Mouse (Mus musculus): Measurements from ENCODE around the gene Odf2l. TPM values are rescaled to one million over a fixed set of nuclear protein-coding genes. Genes with fewer than 3 reads are reported as not detected.

Gene Odf2l
- polyA plus RNA-seq, 1 experiment from 2014 or later, result 8.3 TPM

DNA sequence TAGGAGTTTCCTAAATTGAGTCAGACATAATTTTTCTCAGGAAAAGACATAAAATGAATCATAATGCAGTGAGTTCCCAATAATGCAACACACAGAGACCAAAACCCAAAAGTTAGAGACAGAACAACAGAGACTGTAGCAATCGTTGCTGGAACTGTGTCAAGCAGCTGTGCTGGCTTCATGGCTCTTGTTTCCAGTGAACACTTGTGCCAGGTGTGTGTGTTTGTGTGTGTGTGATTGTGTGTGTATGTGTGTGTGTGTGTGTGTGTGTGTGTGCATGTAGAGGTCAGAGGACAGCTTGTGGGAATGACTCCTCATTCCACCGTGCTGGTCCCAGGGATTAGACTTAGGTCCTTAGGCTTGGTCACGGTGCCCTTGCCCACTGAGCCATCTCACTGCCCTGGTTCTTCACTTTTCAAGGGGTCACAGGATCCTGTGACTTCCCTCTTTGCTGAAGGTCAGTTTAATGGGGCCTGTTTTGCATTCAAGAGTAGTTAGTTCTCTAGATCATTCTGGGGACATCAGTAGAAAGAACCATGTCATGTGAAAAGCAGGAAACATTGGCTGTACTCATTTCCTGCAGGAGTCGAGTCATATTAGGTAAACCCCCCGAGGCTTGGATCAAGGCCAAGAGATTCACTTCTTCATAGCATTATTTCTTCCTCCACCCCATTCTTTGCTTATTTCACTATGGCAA lies 13.2 kb upstream of the Odf2l start:
- Histone ChIP-seq H3K4me2 (no peak overlapping the region), H3K4me3 (no peak overlapping the region), H3K9me3 (replicated peaks) (0 out of 2 replicates have a peak, but pooled peaks cover 6% of the 10 kb centered on the region), H3K27ac (no peak overlapping the region), H3K36me3 (no peaks in the 10 kb centered on the region), H3K4me1 (0 out of 2 replicates have a peak, but pooled peaks cover 5% of the 10 kb centered on the region), H3K27me3 (replicated peaks) (no peaks in the 10 kb centered on the region), H3K9ac (no peak overlapping the region)
- no peak for ATAC-seq
- 54% methylated on average over 5 of the region's 5 CpGs for WGBS (ENCODE audit: insufficient replicate concordance)

DNA sequence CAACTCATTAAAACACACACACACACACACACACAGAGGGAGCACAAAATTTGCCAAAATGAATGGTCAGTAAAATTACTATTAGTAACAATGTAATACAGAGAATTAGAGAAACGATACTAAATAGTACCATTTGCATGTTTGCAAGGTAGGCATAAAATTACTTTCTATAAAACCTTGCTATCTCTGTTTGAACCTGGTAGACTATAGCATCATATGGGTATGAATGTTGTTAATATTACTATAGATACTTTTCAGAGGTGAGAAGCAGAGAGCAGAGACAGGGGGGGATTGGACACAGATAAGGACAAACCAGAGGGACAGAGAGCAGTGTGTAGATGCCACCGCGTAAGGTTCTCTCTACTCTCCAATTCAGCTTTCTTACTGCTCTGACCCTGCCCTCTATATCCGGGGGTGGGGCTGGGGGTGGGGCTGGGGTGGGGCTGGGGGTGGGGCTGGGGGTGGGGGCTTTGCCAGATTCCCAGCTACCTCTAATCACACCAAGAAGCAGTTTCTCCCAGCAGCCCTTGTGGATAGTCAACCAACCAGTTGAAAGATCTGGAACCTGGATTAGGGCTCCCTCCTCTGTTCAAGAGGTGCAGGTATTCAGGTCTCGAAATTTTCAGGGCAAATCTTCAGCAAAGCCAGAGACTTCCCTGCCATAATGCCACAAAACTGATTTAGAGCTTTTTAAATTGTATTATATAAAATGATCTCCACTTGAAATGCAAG lies 12.4 kb upstream of the Odf2l start:
- H3K9ac ChIP-seq, result no peak overlapping the region
- peak; percentile 21; the same call in 1 of the 2 replicates for ATAC-seq
- H3K4me1 ChIP-seq, result 0 out of 2 replicates have a peak, but pooled peaks cover 5% of the 10 kb centered on the region
- H3K4me2 ChIP-seq, result no peak overlapping the region
- H3K36me3 ChIP-seq, result no peaks in the 10 kb centered on the region
- H3K27me3 ChIP-seq (replicated peaks), result no peaks in the 10 kb centered on the region
- WGBS (ENCODE audit: insufficient replicate concordance), result 58% methylated on average over 5 of the region's 5 CpGs
- H3K4me3 ChIP-seq, result no peak overlapping the region
- H3K27ac ChIP-seq, result no peak overlapping the region
- 0 out of 2 replicates have a peak, but pooled peaks cover 6% of the 10 kb centered on the region for H3K9me3 ChIP-seq (replicated peaks)

GRCm38 (mm10) chr3:145115169-145115568 lies 3.2 kb upstream of the Odf2l start:
- no peak overlapping the region for H3K4me3 ChIP-seq

GRCm38 (mm10) chr3:145117637-145118036 lies 751 bp upstream of the Odf2l start:
- H3K4me3 ChIP-seq, result peak overlapping the region; percentile 80
- H3K9me3 ChIP-seq (replicated peaks), result no peaks in the 10 kb centered on the region
- ATAC-seq, result no peak
- H3K4me1 ChIP-seq, result peaks cover 27% of the 10 kb centered on the region
- H3K9ac ChIP-seq, result peak overlapping the region; percentile 50; the same call in 1 of the 2 replicates
- peak overlapping the region; percentile 77 for H3K4me2 ChIP-seq
- no peak overlapping the region for H3K27ac ChIP-seq
- no peaks in the 10 kb centered on the region for H3K27me3 ChIP-seq (replicated peaks)
- H3K36me3 ChIP-seq, result no peaks in the 10 kb centered on the region
- 80% methylated on average over 10 of the region's 10 CpGs for WGBS (ENCODE audit: insufficient replicate concordance)

More at GRCm38 (mm10) chr3:145115169-145115568, 3.2 kb upstream of the Odf2l start:
- Histone ChIP-seq H3K9me3 (replicated peaks) (no peaks in the 10 kb centered on the region), H3K4me2 (no peak overlapping the region), H3K27ac (no peak overlapping the region), H3K36me3 (no peaks in the 10 kb centered on the region), H3K4me1 (peaks cover 22% of the 10 kb centered on the region), H3K9ac (no peak overlapping the region), H3K27me3 (replicated peaks) (no peaks in the 10 kb centered on the region)
- no peak for ATAC-seq
- 70% methylated on average over 2 of the region's 2 CpGs for WGBS (ENCODE audit: insufficient replicate concordance)

DNA sequence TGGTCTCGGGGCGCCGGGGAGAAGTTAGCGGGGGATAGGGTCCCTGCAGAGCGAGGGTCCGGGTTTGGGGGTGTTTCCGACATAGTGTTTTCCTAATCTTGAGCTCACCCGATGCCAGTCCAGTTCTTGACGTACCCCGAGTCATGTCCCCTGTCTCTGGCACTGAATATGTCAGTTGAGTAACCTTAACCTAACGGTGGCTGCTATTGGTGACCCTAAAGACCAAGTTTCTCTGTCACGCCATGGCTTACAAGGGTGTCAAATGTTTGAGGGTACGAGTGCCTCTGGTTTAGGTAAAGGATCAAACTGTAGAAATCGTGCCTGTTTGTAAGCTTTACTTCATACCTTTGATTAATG lies 592 bp downstream of the Odf2l start:
- no peaks in the 10 kb centered on the region for H3K9me3 ChIP-seq (replicated peaks)
- H3K9ac ChIP-seq, result peak overlapping the region; percentile 81
- H3K27ac ChIP-seq, result peak overlapping the region; percentile 90
- no peaks in the 10 kb centered on the region for H3K36me3 ChIP-seq
- ATAC-seq, result peak; percentile 48
- H3K27me3 ChIP-seq (replicated peaks), result no peaks in the 10 kb centered on the region
- H3K4me1 ChIP-seq, result peaks cover 27% of the 10 kb centered on the region
- H3K4me3 ChIP-seq, result peak overlapping the region; percentile 80
- H3K4me2 ChIP-seq, result peak overlapping the region; percentile 77
- WGBS (ENCODE audit: insufficient replicate concordance), result 5% methylated on average over 14 of the region's 14 CpGs

DNA sequence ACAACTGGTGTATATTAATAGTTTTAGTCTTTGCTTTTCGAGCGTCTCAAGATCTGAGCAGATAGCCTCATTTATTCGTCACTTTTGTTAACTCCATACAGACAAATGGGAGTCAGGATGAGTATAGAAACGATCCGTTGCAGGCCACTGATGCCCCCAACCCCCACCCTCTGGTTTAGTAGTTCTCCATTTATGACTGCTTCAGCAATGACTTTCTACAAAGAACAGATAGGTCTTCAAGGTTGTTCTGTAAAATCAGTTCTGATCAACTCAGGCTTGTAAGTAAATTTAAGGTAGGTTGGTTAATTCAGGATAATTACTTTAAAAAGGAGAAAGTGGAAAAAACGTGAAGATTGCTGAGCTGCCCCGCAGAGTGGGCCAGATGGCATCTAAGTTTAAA lies 1.0 kb downstream of the Odf2l start:
- 0 out of 2 replicates have a peak, but pooled peaks cover 2% of the 10 kb centered on the region for H3K36me3 ChIP-seq
- H3K27me3 ChIP-seq (replicated peaks), result no peaks in the 10 kb centered on the region
- H3K9ac ChIP-seq, result peak overlapping the region; percentile 81
- H3K27ac ChIP-seq, result no peak overlapping the region
- peaks cover 27% of the 10 kb centered on the region for H3K4me1 ChIP-seq
- no peak for ATAC-seq
- WGBS (ENCODE audit: insufficient replicate concordance), result 63% methylated on average over 7 of the region's 7 CpGs
- peak overlapping the region; percentile 77 for H3K4me2 ChIP-seq
- H3K4me3 ChIP-seq, result peak overlapping the region; percentile 80
- H3K9me3 ChIP-seq (replicated peaks), result no peaks in the 10 kb centered on the region

- Histone ChIP-seq H3K9me3 (replicated peaks) (no peaks in the 10 kb centered on the region), H3K36me3 (peaks cover 11% of the 10 kb centered on the region; the same call in 1 of the 2 replicates), H3K27ac (no peak overlapping the region), H3K27me3 (replicated peaks) (no peaks in the 10 kb centered on the region), H3K4me3 (no peak overlapping the region), H3K4me2 (no peak overlapping the region), H3K4me1 (peaks cover under 1% of the 10 kb centered on the region; the same call in 1 of the 2 replicates), H3K9ac (no peak overlapping the region)
- 91% methylated on average over 2 of the region's 2 CpGs for WGBS (ENCODE audit: insufficient replicate concordance)
- no peak for ATAC-seq
Measured at GRCm38 (mm10) chr3:145126618-145127017, 8.2 kb downstream of the Odf2l start.

- no peak overlapping the region for H3K27ac ChIP-seq
- no peak for ATAC-seq
- H3K4me2 ChIP-seq, result no peak overlapping the region
- no peak overlapping the region for H3K4me3 ChIP-seq
- no peaks in the 10 kb centered on the region for H3K27me3 ChIP-seq (replicated peaks)
- peaks cover 24% of the 10 kb centered on the region for H3K36me3 ChIP-seq
- H3K4me1 ChIP-seq, result no peaks in the 10 kb centered on the region
- H3K9ac ChIP-seq, result no peak overlapping the region
- H3K9me3 ChIP-seq (replicated peaks), result no peaks in the 10 kb centered on the region
Measured at GRCm38 (mm10) chr3:145129356-145129755, 11.0 kb downstream of the Odf2l start.

- no peak overlapping the region for H3K4me2 ChIP-seq
- no peaks in the 10 kb centered on the region for H3K4me1 ChIP-seq
- no peak overlapping the region for H3K9ac ChIP-seq
- no peak overlapping the region for H3K27ac ChIP-seq
- WGBS (ENCODE audit: insufficient replicate concordance), result 22% methylated on average over 3 of the region's 3 CpGs
- no peaks in the 10 kb centered on the region for H3K9me3 ChIP-seq (replicated peaks)
- H3K4me3 ChIP-seq, result no peak overlapping the region
- peaks cover 28% of the 10 kb centered on the region for H3K36me3 ChIP-seq
- no peaks in the 10 kb centered on the region for H3K27me3 ChIP-seq (replicated peaks)
- no peak for ATAC-seq
Measured at GRCm38 (mm10) chr3:145131210-145131868, 13.0 kb downstream of the Odf2l start.

- no peak overlapping the region for H3K9ac ChIP-seq
- H3K4me1 ChIP-seq, result no peaks in the 10 kb centered on the region
- no peak overlapping the region for H3K4me2 ChIP-seq
- H3K4me3 ChIP-seq, result no peak overlapping the region
- peaks cover 16% of the 10 kb centered on the region for H3K36me3 ChIP-seq
- no peak for ATAC-seq
- no peak overlapping the region for H3K27ac ChIP-seq
- 78% methylated on average over 4 of the region's 4 CpGs for WGBS (ENCODE audit: insufficient replicate concordance)
- no peaks in the 10 kb centered on the region for H3K9me3 ChIP-seq (replicated peaks)
- no peaks in the 10 kb centered on the region for H3K27me3 ChIP-seq (replicated peaks)
Measured at GRCm38 (mm10) chr3:145140236-145140635, 21.8 kb downstream of the Odf2l start.

- no peak overlapping the region for H3K9ac ChIP-seq
- H3K27me3 ChIP-seq (replicated peaks), result no peaks in the 10 kb centered on the region
- no peaks in the 10 kb centered on the region for H3K9me3 ChIP-seq (replicated peaks)
- peaks cover 13% of the 10 kb centered on the region; the same call in 1 of the 2 replicates for H3K36me3 ChIP-seq
- no peak overlapping the region for H3K27ac ChIP-seq
- no peak overlapping the region for H3K4me2 ChIP-seq
- H3K4me1 ChIP-seq, result no peaks in the 10 kb centered on the region
- no peak for ATAC-seq
- H3K4me3 ChIP-seq, result no peak overlapping the region
Measured at GRCm38 (mm10) chr3:145142925-145143324, 24.5 kb downstream of the Odf2l start.

GRCm38 (mm10) chr3:145143856-145144255 lies 25.5 kb downstream of the Odf2l start:
- Histone ChIP-seq H3K4me1 (no peaks in the 10 kb centered on the region), H3K36me3 (peaks cover 9% of the 10 kb centered on the region), H3K4me3 (no peak overlapping the region), H3K4me2 (no peak overlapping the region), H3K9ac (no peak overlapping the region), H3K9me3 (replicated peaks) (no peaks in the 10 kb centered on the region), H3K27ac (no peak overlapping the region), H3K27me3 (replicated peaks) (no peaks in the 10 kb centered on the region)
- WGBS (ENCODE audit: insufficient replicate concordance), result 87% methylated on average over 10 of the region's 10 CpGs
- no peak for ATAC-seq
